Mouse (Mus musculus): ENCODE measurements around the gene Ciita.

DNA sequence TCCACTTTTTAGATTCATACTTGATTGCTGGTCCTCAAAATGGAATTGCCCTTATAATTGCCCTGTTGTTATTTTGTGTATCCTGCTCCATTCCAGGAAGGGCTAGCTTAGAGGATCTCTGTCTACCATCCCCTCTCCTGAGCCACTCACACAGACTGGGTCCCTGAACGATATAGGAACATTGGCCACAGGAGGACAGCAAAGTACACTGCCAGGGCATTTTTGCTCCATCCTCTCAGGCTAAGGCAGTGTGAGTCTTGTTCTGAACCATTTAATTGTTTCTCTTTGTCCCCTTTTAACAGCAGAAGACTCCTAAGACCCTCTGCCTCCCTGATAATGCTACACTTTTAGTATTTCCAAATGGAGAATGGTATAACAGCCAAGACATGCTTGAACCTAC is 90.8 kb downstream of the Ciita start:
- TF ChIP-seq CTCF (IDR thresholded peaks at IDR 0.05; ENCODE audit: low read depth) (peak; percentile 52), EP300 (optimal IDR thresholded peaks at IDR 0.05) (no peak)

Data from stomach, postnatal 0 days (tissue).